Mouse (Mus musculus): ENCODE data around the gene Exosc3. TPM values are rescaled to one million over a fixed set of nuclear protein-coding genes. Genes with fewer than 3 reads are reported as not detected.

Exosc3 gene
- total and polyA plus RNA-seq, 2 experiments from 2014 or later = 19.9 to 24.3 TPM

GRCm38 (mm10) chr4:45374879-45375278 lies 32.3 kb upstream of the Exosc3 start:
- Histone ChIP-seq H3K27me3 (ENCODE audit: insufficient read depth, low read length) (no peaks in the 10 kb centered on the region), H3K4me1 (ENCODE audit: insufficient read depth, low read length) (no peaks in the 10 kb centered on the region), H3K4me2 (ENCODE audit: low read depth, low read length, poor library complexity, severe bottlenecking) (no peak overlapping the region), H3K27ac (ENCODE audit: low read depth, low read length) (no peak overlapping the region), H3K4me3 (ENCODE audit: low read depth, low read length) (no peak overlapping the region), H3K36me3 (ENCODE audit: insufficient read depth, low read length) (peaks cover 32% of the 10 kb centered on the region), H3K9me3 (ENCODE audit: low read length) (no peaks in the 10 kb centered on the region), H3K9ac (replicated peaks; ENCODE audit: low read length, poor library complexity, severe bottlenecking) (no peak overlapping the region)
- WGBS = 96% methylated on average over 5 of the region's 5 CpGs
- no peak for TF ChIP-seq CTCF (IDR thresholded peaks at IDR 0.05)
- DNase-seq (ENCODE audit: low spot score) = no peak
- no peak for ATAC-seq (ENCODE audit: low FRiP score)

GRCm38 (mm10) chr4:45371261-45371660 lies 28.7 kb upstream of the Exosc3 start:
- Histone ChIP-seq H3K27ac (ENCODE audit: low read depth, low read length) (no peak overlapping the region), H3K4me2 (ENCODE audit: low read depth, low read length, poor library complexity, severe bottlenecking) (no peak overlapping the region), H3K27me3 (ENCODE audit: insufficient read depth, low read length) (no peaks in the 10 kb centered on the region), H3K9me3 (ENCODE audit: low read length) (no peaks in the 10 kb centered on the region), H3K4me1 (ENCODE audit: insufficient read depth, low read length) (no peaks in the 10 kb centered on the region), H3K36me3 (ENCODE audit: insufficient read depth, low read length) (peaks cover 30% of the 10 kb centered on the region), H3K4me3 (ENCODE audit: low read depth, low read length) (no peak overlapping the region), H3K9ac (replicated peaks; ENCODE audit: low read length, poor library complexity, severe bottlenecking) (no peak overlapping the region)
- no peak for TF ChIP-seq CTCF (IDR thresholded peaks at IDR 0.05)
- no peak for ATAC-seq (ENCODE audit: low FRiP score)
- DNase-seq (ENCODE audit: low spot score) = no peak
- WGBS = 90% methylated on average over 3 of the region's 3 CpGs

- no peak overlapping the region for H3K9ac ChIP-seq (replicated peaks; ENCODE audit: low read length, poor library complexity, severe bottlenecking)
- 85% methylated on average over 3 of the region's 3 CpGs for WGBS
- H3K27ac ChIP-seq (ENCODE audit: low read depth, low read length) = no peak overlapping the region
Measured at GRCm38 (mm10) chr4:45356653-45357052, 14.1 kb upstream of the Exosc3 start.

GRCm38 (mm10) chr4:45341669-45342249 lies 773 bp downstream of the Exosc3 start, which contains the start of gene Dcaf10:
TSS of gene Dcaf10 (plus strand) at chr4:45342101.
- Histone ChIP-seq H3K27me3 (ENCODE audit: insufficient read depth, low read length) (no peaks in the 10 kb centered on the region), H3K4me3 (ENCODE audit: low read depth, low read length) (peak within 1 kb of the TSS; percentile 78), H3K4me2 (ENCODE audit: low read depth, low read length, poor library complexity, severe bottlenecking) (peak within 1 kb of the TSS; percentile 84), H3K27ac (ENCODE audit: low read depth, low read length) (peak within 1 kb of the TSS; percentile 94), H3K36me3 (ENCODE audit: insufficient read depth, low read length) (no peaks in the 10 kb centered on the region), H3K9ac (replicated peaks; ENCODE audit: low read length, poor library complexity, severe bottlenecking) (peak within 1 kb of the TSS; percentile 74), H3K9me3 (ENCODE audit: low read length) (no peaks in the 10 kb centered on the region), H3K4me1 (ENCODE audit: insufficient read depth, low read length) (0 out of 2 replicates have a peak, but pooled peaks cover 7% of the 10 kb centered on the region)
- ATAC-seq (ENCODE audit: low FRiP score) (peak; percentile 91), DNase-seq (ENCODE audit: low spot score) (peak; percentile 93)
- TF ChIP-seq CTCF (IDR thresholded peaks at IDR 0.05) = peak; percentile 70
- WGBS = under 1% methylated on average over 41 of the region's 42 CpGs

More at GRCm38 (mm10) chr4:45356653-45357052, 14.1 kb upstream of the Exosc3 start:
- no peak for ATAC-seq (ENCODE audit: low FRiP score)
- no peaks in the 10 kb centered on the region for H3K9me3 ChIP-seq (ENCODE audit: low read length)
- H3K4me2 ChIP-seq (ENCODE audit: low read depth, low read length, poor library complexity, severe bottlenecking) = no peak overlapping the region
- H3K4me3 ChIP-seq (ENCODE audit: low read depth, low read length) = no peak overlapping the region
- no peak for DNase-seq (ENCODE audit: low spot score)
- no peak for TF ChIP-seq CTCF (IDR thresholded peaks at IDR 0.05)
- H3K27me3 ChIP-seq (ENCODE audit: insufficient read depth, low read length) = no peaks in the 10 kb centered on the region
- peaks cover 4% of the 10 kb centered on the region for H3K36me3 ChIP-seq (ENCODE audit: insufficient read depth, low read length)
- no peaks in the 10 kb centered on the region for H3K4me1 ChIP-seq (ENCODE audit: insufficient read depth, low read length)

GRCm38 (mm10) chr4:45341226-45341625 lies 1.3 kb downstream of the Exosc3 start:
- H3K27me3 ChIP-seq (ENCODE audit: insufficient read depth, low read length) = no peaks in the 10 kb centered on the region
- peak overlapping the region; percentile 94 for H3K27ac ChIP-seq (ENCODE audit: low read depth, low read length)
- no peaks in the 10 kb centered on the region for H3K9me3 ChIP-seq (ENCODE audit: low read length)
- TF ChIP-seq CTCF (IDR thresholded peaks at IDR 0.05) = no peak
- 40% methylated on average over 9 of the region's 9 CpGs for WGBS
- peak overlapping the region; percentile 74; the same call in 1 of the 2 replicates for H3K9ac ChIP-seq (replicated peaks; ENCODE audit: low read length, poor library complexity, severe bottlenecking)
- H3K4me2 ChIP-seq (ENCODE audit: low read depth, low read length, poor library complexity, severe bottlenecking) = peak overlapping the region; percentile 84
- H3K4me3 ChIP-seq (ENCODE audit: low read depth, low read length) = peak overlapping the region; percentile 78
- ATAC-seq (ENCODE audit: low FRiP score) = no peak
- no peak for DNase-seq (ENCODE audit: low spot score)
- H3K4me1 ChIP-seq (ENCODE audit: insufficient read depth, low read length) = 0 out of 2 replicates have a peak, but pooled peaks cover 7% of the 10 kb centered on the region
- no peaks in the 10 kb centered on the region for H3K36me3 ChIP-seq (ENCODE audit: insufficient read depth, low read length)

- no peak for DNase-seq (ENCODE audit: low spot score)
- H3K4me2 ChIP-seq (ENCODE audit: low read depth, low read length, poor library complexity, severe bottlenecking) = no peak overlapping the region
- no peak for ATAC-seq (ENCODE audit: low FRiP score)
- no peaks in the 10 kb centered on the region for H3K4me1 ChIP-seq (ENCODE audit: insufficient read depth, low read length)
- no peaks in the 10 kb centered on the region for H3K9me3 ChIP-seq (ENCODE audit: low read length)
- no peak overlapping the region for H3K27ac ChIP-seq (ENCODE audit: low read depth, low read length)
- 0 out of 2 replicates have a peak, but pooled peaks cover 4% of the 10 kb centered on the region for H3K27me3 ChIP-seq (ENCODE audit: insufficient read depth, low read length)
- no peak overlapping the region for H3K9ac ChIP-seq (replicated peaks; ENCODE audit: low read length, poor library complexity, severe bottlenecking)
- WGBS = 64% methylated on average over 3 of the region's 3 CpGs
- H3K4me3 ChIP-seq (ENCODE audit: low read depth, low read length) = no peak overlapping the region
- H3K36me3 ChIP-seq (ENCODE audit: insufficient read depth, low read length) = no peaks in the 10 kb centered on the region
- TF ChIP-seq CTCF (IDR thresholded peaks at IDR 0.05) = no peak
Measured at GRCm38 (mm10) chr4:45332466-45332865, 10.1 kb downstream of the Exosc3 start.

All from midbrain, postnatal 0 days (tissue).